Mouse (Mus musculus): ENCODE measurements at regions not wholly inside any gene's neighbourhood (a gene's known extent, or its start where the extent isn't known, plus 50 kb on each side); places are given as distances from the start of the nearest gene placed in this dataset.

GRCm38 (mm10) chr13:75204417-75204816 is 114.8 kb downstream of the Pcsk1 start:
- DNase-seq, result peak; percentile 1

- DNase-seq, result no peak
Measured at GRCm38 (mm10) chr13:75223944-75224343, 134.3 kb downstream of the Pcsk1 start.

GRCm38 (mm10) chr13:75225581-75226297 is 136.1 kb downstream of the Pcsk1 start:
- DNase-seq, result no peak

- DNase-seq, result peak; percentile 30
Measured at GRCm38 (mm10) chr13:75227616-75228277, 138.1 kb downstream of the Pcsk1 start.

- DNase-seq, result no peak
Measured at GRCm38 (mm10) chr13:75236424-75236823, 146.8 kb downstream of the Pcsk1 start.
